Mouse (Mus musculus): ENCODE data around the gene Cers1.
A peak's percentile ranks its signal among the peaks of the same experiment; 100 is the strongest.

Gene Cers1

DNA sequence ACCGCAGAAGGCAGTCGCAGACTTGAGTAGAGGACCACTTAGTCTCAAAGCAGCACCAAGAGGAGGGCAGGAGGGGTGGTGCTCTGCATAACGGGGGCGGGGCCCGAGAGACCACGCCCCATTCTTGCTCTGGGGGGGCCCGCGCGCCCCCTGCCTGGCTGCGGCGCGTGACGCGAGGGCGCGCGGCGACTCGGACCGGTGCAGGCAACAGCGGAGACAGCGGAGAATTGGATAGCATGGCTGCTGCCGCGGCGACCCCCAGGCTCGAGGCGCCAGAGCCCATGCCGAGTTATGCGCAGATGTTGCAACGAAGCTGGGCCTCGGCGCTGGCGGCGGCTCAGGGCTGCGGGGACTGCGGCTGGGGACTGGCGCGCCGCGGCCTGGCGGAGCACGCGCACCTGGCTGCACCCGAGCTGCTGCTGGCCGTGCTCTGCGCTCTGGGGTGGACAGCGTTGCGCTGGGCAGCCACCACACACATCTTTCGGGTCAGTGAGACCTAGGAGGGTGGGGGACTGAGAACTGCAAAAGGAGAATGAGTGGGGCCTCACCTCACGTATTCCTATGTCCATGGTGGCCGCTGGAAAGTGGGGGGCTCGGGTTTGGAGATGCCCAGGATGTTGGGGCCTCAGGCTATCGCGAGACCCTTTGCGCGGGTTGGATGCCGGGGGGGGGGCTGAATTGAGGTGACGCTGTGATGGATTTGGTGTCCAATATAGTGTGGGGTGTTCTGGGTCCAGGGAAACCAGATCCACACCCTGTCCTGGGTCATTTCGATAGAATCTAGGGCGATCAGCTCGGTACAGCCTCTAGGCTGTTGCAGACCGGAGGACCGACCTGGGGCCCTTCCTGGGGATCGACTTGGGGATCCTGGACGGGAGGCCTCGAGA is at the start of gene Cers1:
Cers1 (plus strand) TSS at position 152 of the 887 bp plus-strand sequence.
- peak; percentile 84 for DNase-seq

GRCm38 (mm10) chr8:70267674-70268073 is 47.9 kb upstream of the Cers1 start:
- DNase-seq = no peak

DNA sequence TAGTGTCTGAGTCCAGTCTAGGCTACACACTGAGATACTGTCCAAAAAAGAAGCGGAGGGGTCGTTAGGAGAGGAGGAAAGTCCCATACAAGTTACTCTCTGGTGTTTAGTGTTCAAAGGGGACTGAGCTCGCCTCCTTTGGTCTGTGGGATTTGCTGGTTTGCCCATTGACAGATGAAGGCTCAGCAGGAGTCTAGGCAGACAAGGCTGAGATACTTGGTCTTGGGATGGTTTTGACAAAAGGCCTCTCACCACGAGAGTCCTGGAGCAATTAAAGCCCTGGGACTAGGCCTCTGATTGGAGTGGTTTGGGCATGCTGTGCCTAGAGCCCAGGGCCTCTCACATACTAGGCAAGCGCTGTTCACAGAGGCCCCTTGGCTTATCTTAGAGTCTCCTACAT is 47.3 kb upstream of the Cers1 start:
- no peak for DNase-seq

DNA sequence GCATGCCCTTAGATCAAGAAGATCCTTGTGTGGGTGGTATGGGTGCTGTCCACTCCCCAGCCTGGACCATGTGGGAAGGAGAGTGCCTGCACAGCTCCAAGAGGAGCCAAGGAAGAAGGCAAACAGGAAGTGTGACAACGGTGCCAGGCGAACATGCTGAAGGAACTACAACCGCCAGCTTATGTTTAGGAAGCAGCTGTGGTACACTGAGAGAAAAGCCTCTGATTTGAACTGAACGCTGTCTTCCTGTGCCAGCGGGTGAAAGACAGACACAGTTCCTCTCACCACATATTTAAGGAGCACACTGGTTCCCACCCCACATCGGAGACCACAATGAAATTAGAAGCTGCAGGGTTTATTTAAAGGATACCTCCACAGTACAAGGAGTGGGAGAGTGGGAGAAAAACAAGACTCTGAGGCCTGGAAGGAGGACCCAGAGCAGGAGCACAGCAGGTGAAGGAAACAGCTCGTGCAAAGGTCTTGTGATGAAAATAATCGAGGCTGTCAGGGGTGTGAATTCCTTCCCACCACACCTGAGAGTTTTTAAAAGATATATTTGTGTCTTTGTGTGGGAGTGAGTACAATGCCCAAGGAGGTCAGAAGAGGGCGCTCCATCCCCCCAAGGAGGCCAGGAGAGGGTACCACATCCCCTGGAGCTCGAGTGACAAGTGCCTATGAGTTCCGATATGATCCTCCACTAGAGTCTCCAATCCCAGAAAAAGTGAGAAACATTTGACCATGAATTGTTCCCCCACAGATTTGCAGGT is 46.6 kb upstream of the Cers1 start:
- DNase-seq = peak; percentile 54

- DNase-seq = no peak
Observed at GRCm38 (mm10) chr8:70272949-70273348, 42.6 kb upstream of the Cers1 start.

DNA sequence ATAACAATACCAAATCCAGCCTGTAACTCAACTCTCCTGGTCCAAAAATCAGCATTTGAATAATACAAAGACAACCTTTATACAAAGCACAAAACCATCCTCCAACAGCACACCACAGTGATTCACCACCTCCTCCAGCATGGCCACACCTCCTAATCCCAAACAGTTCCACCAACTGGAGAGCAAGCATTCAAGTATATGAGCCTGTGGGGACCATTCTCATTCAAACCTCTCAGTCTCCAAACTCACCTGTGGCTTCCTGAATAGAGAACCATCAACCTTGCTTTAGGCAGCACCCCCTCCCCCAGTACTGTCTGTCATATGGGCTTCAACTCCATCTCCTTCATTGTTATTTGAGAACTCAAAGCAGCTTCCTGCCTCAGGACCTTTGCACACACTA is 41.2 kb upstream of the Cers1 start:
- DNase-seq = no peak

- DNase-seq = no peak
Observed at GRCm38 (mm10) chr8:70276476-70276875, 39.1 kb upstream of the Cers1 start.

GRCm38 (mm10) chr8:70278175-70278574 is 37.4 kb upstream of the Cers1 start:
- no peak for DNase-seq

GRCm38 (mm10) chr8:70279266-70279665 is 36.3 kb upstream of the Cers1 start:
- DNase-seq = no peak

DNA sequence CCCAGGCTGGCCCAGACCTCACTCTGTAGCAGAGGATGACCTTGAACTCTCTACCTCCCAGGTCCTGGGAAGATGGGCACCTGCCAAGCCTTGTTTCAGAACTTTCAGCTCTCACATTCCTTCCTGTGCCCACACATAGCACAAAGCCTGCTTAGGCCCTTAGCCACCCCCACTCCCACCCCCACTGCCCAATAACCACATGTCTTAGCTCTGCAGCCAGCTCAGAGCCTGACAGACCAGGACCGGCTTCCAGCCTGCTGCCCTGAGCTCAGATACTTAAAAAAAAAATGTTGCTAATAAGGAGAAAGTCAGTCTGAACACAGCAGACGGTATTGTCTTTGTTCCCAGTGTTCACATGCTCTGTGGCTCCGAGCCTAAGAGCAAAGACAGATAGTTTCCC is 34.6 kb upstream of the Cers1 start:
- no peak for DNase-seq

GRCm38 (mm10) chr8:70282603-70283135 is 32.9 kb upstream of the Cers1 start, which contains the start of gene Homer3:
TSS of gene Homer3 (plus strand) at chr8:70282827.
- DNase-seq = peak; percentile 98

DNA sequence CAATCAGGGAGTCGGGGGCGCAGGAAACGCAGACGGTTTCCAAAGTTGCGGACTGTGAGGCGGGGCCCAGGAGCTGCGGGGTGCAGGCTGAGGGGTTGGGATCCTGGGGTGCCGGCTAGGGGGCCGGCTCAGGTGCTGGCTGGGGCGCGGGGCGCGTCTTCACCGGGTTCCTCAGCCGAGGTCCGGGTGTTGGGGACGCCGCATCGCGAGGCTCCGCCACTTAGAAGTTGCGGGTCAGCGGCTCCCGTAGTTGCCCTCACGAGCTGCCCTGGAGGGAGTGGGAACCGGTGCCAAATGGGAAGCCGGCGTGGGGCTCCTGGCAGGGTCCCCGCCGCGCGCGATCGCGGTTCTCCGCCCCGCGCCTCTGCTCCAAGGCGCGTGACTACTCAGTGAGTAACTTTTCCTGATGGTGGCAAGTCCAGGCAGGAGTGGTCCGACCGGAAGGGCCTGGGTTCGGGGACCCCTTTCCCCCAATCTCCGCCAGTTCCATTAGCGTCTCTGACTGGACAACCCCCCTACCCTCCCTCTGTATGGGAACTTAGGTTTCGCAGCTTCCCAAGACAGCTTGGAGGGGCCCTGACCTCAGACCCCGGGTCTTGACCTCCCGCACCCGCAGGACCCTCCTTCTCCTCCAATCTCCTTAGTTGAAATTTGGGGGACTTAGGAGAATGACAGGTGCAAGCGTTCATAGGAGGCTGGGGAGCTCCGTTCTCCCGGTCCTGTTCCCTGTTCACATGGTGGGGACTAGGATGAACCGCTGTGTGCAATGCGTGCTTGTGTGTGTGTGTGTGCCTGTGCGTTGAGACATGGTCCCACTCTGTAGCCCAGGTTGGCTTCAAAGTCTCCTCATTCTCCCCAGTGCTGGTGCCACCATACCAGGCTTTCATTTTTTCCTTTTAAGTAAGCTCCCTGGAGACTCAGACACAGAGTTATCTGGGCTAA is 32.2 kb upstream of the Cers1 start:
- DNase-seq = peak; percentile 32

DNA sequence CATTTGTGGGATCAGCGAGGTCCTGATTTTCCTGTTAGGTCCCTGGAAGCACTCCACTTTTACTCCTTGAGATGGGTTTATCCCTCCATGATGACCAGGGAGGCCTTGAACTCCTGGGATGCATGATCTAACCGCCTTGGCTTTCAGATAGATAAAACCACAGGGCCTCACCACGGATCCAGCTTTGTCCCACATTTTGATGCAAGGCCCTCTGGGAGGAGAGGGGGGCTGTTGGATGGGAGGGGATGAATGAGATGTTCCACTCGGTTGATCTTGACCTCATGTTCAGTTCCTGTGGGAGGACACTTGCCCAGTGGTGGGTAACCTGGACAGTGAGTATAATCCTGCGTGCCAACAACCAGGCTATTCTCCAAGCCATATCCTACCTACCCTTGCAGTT is 31.2 kb upstream of the Cers1 start:
- DNase-seq = peak; percentile 28

DNA sequence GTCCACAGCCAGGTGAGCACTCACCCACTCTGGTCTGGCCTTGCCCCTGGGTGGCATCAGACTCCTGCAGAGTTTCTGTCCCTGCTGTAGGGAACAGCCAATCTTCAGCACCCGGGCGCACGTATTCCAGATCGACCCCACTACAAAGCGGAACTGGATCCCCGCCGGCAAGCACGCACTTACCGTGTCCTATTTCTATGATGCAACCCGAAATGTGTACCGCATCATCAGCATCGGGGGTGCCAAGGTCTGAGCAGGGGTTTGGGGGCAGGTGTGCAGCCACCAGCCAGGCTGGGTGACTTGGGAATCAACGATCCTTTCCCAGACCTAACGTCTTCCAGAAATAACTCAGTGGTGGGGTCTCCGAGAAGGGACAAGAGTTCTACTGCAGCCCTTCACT is 30.3 kb upstream of the Cers1 start:
- DNase-seq = no peak

GRCm38 (mm10) chr8:70286737-70287136 is 28.8 kb upstream of the Cers1 start:
- no peak for DNase-seq

GRCm38 (mm10) chr8:70293988-70294405 is 21.6 kb upstream of the Cers1 start:
- DNase-seq = no peak

- DNase-seq = no peak
Observed at GRCm38 (mm10) chr8:70300881-70301280, 14.7 kb upstream of the Cers1 start.

GRCm38 (mm10) chr8:70302358-70302890 is 13.2 kb upstream of the Cers1 start, which contains the start of the genes Ddx49 and Cope:
TSS of gene Ddx49 (minus strand) at chr8:70302489.
TSS of gene Cope (plus strand) at chr8:70302518.
- DNase-seq = peak; percentile 96

DNA sequence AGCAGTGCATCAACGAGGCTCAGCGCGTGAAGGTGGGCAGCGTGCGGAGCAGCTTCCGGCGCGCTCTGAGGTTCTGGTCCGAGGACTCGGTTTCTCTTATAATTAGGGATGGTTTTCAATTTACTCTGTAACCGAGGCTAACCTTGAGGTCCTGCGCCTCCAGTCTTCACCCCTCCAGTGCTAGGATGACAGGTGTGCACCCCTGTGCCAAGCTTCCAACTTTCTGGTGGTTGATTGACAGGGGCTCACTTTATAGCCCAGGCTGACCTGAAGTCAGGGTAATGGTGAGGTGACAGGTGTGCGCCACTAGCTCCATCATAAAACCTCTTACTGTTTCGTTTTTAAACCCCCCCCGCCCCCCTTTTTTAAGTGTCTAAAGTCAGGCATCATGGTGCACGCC is 12.7 kb upstream of the Cers1 start:
- no peak for DNase-seq

- peak; percentile 62 for DNase-seq
Observed at GRCm38 (mm10) chr8:70309311-70309710, 6.3 kb upstream of the Cers1 start.

DNA sequence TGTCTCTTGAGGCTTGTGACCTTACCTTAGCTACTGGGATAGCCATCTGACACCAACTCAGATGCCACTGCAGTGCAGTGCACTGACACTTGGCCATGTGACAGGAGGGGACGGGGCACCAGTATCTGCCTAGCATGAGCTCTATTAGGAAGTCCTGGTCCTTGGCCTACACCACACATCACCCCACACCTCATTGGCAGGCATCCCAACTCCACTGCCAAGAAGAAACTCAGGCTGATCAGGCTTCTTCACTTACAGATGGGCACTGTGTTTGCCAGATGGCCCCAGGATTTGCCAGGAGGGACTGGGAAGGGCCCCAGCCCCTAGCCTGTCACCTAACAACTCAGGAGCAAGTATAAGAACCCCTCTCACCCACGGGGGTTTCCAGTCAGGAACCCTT is 2.2 kb upstream of the Cers1 start:
- no peak for DNase-seq

Data from retina, postnatal 1 day (tissue).